Mouse (Mus musculus): ENCODE data around the gene Rap2c. TPM values are rescaled to one million over a fixed set of nuclear protein-coding genes. Genes with fewer than 3 reads are reported as not detected.

The Rap2c gene
- total and polyA plus RNA-seq, 3 experiments = 14.5 to 16.0 TPM; not detected in 1

GRCm38 (mm10) chrX:51000791-51001190, 17.0 kb downstream of the Rap2c start:
- Histone ChIP-seq H3K27ac (ENCODE audit: control insufficient read depth, low read depth, low read length) (no peak overlapping the region), H3K36me3 (ENCODE audit: control insufficient read depth in 1 of 2, insufficient read depth in 2 of 2, low read length in 2 of 2) (no peaks in the 10 kb centered on the region; a peak in 1 of 4 replicates), H3K4me3 (ENCODE audit: control insufficient read depth in 1 of 2, insufficient read depth in 1 of 2, low read depth in 2 of 2, low read length in 2 of 2) (no peak overlapping the region), H3K4me1 (ENCODE audit: control insufficient read depth in 1 of 2, insufficient read depth in 2 of 2, low read length in 2 of 2) (no peaks in the 10 kb centered on the region), H3K27me3 (ENCODE audit: control insufficient read depth in 1 of 2, insufficient read depth in 2 of 2, low read length in 2 of 2) (no peaks in the 10 kb centered on the region), H3K79me2 (ENCODE audit: control insufficient read depth, insufficient read depth, low read length, poor library complexity) (no peaks in the 10 kb centered on the region), H3K9me3 (replicated peaks; ENCODE audit: insufficient read depth, low read length) (no peaks in the 10 kb centered on the region), H3K9ac (ENCODE audit: control insufficient read depth, low read depth, low read length, poor library complexity, severe bottlenecking) (no peak overlapping the region)
- DNase-seq (ENCODE audit: low read depth, low spot score) = no peak
- no peak for TF ChIP-seq RAD21 (IDR thresholded peaks at IDR 0.05; ENCODE audit: low read depth, low read length)
- no peak for TF ChIP-seq USF2 (IDR thresholded peaks at IDR 0.05; ENCODE audit: borderline replicate concordance in 1 of 2, insufficient read depth in 1 of 2, low read depth in 1 of 2, low read length in 2 of 2)
- TF ChIP-seq ZC3H11A (IDR thresholded peaks at IDR 0.05; ENCODE audit: low read depth, low read length) = no peak
- no peak for TF ChIP-seq ZMIZ1 (IDR thresholded peaks at IDR 0.05; ENCODE audit: low read depth, low read length)
- TF ChIP-seq BHLHE40 (IDR thresholded peaks at IDR 0.05; ENCODE audit: borderline replicate concordance, low read depth, low read length) = no peak

- DNase-seq (ENCODE audit: low read depth, low spot score) = peak; percentile 45
- TF ChIP-seq MYC (IDR thresholded peaks at IDR 0.05; ENCODE audit: low read depth, low read length) = no peak
- no peak for TF ChIP-seq ZKSCAN1 (IDR thresholded peaks at IDR 0.05; ENCODE audit: low read depth, low read length)
- TF ChIP-seq ZMIZ1 (IDR thresholded peaks at IDR 0.05; ENCODE audit: low read depth, low read length) = no peak
- TF ChIP-seq MAX (IDR thresholded peaks at IDR 0.05; ENCODE audit: low read length) = no peak
- TF ChIP-seq USF1 (IDR thresholded peaks at IDR 0.05; ENCODE audit: low read depth, low read length) = peak; percentile 53; the same call in 1 of the 2 replicates
- TF ChIP-seq E2F4 (IDR thresholded peaks at IDR 0.05; ENCODE audit: borderline replicate concordance, low read depth, low read length) = no peak
- no peak for TF ChIP-seq TCF12 (IDR thresholded peaks at IDR 0.05; ENCODE audit: low read depth, low read length)
- no peak for TF ChIP-seq ZNF384 (IDR thresholded peaks at IDR 0.05; ENCODE audit: low read depth, low read length)
- no peak for TF ChIP-seq MEF2A (IDR thresholded peaks at IDR 0.05; ENCODE audit: extremely low read depth, insufficient replicate concordance, low read depth, low read length, poor library complexity, severe bottlenecking)
- TF ChIP-seq BHLHE40 (IDR thresholded peaks at IDR 0.05; ENCODE audit: borderline replicate concordance, low read depth, low read length) = peak; percentile 49; the same call in 1 of the 2 replicates
- no peak for TF ChIP-seq JUND (IDR thresholded peaks at IDR 0.05; ENCODE audit: low read depth, low read length)
Measured at GRCm38 (mm10) chrX:50995310-50995709, 22.5 kb downstream of the Rap2c start.

More at GRCm38 (mm10) chrX:50995310-50995709, 22.5 kb downstream of the Rap2c start:
- no peaks in the 10 kb centered on the region for H3K9me3 ChIP-seq (replicated peaks; ENCODE audit: insufficient read depth, low read length)
- H3K27me3 ChIP-seq (ENCODE audit: control insufficient read depth in 1 of 2, insufficient read depth in 2 of 2, low read length in 2 of 2) = no peaks in the 10 kb centered on the region
- peaks cover 0 to 5% of the 10 kb centered on the region in 2 experiments; a peak in 1 of 4 replicates for H3K4me1 ChIP-seq (ENCODE audit: control insufficient read depth in 1 of 2, insufficient read depth in 2 of 2, low read length in 2 of 2)
- peaks cover 0 to 4% of the 10 kb centered on the region in 2 experiments; a peak in 2 of 4 replicates for H3K36me3 ChIP-seq (ENCODE audit: control insufficient read depth in 1 of 2, insufficient read depth in 2 of 2, low read length in 2 of 2)
- no peak overlapping the region for H3K9ac ChIP-seq (ENCODE audit: control insufficient read depth, low read depth, low read length, poor library complexity, severe bottlenecking)
- no peak overlapping the region for H3K27ac ChIP-seq (ENCODE audit: control insufficient read depth, low read depth, low read length)
- H3K4me3 ChIP-seq (ENCODE audit: control insufficient read depth in 1 of 2, insufficient read depth in 1 of 2, low read depth in 2 of 2, low read length in 2 of 2) = no peak overlapping the region
- no peaks in the 10 kb centered on the region for H3K79me2 ChIP-seq (ENCODE audit: control insufficient read depth, insufficient read depth, low read length, poor library complexity)
